Mouse (Mus musculus) heart, embryonic 16.5 days (tissue): ENCODE data around the gene Slc25a34. TPM values are rescaled to one million over a fixed set of nuclear protein-coding genes. Genes with fewer than 3 reads are reported as not detected.

ENCODE experiments used
- ATAC-seq: fragments of 200-750 bp; cut with Nextera tagmentation; replicated peaks from 2 replicates; pipeline ENCODE4 v1.8.0; 2017; ENCODE audit warnings: moderate number of reproducible peaks; ENCODE audit not compliant: insufficient read depth, low FRiP score; ENCODE audit errors: extremely low read depth
- H3K27ac ChIP-seq: fragments of 300-500 bp; sonication (generic); 2 replicates; pipeline ENCODE4 v1.5.1; 2014; ENCODE audit warnings: mild to moderate bottlenecking, low read length, control low read depth, moderate library complexity
- H3K27me3 ChIP-seq: fragments of 300-500 bp; sonication (generic); 2 replicates; pipeline ENCODE4 v1.6.1; 2014; ENCODE audit warnings: low read length, mixed read lengths; ENCODE audit not compliant: control insufficient read depth, insufficient read depth
- H3K36me3 ChIP-seq: fragments of 300-500 bp; sonication (generic); 2 replicates; pipeline ENCODE4 v1.6.1; 2014; ENCODE audit not compliant: control insufficient read depth, insufficient read depth
- H3K4me1 ChIP-seq: fragments of 300-500 bp; sonication (generic); 2 replicates; pipeline ENCODE4 v1.6.1; 2014; ENCODE audit warnings: low read length, mixed read lengths; ENCODE audit not compliant: control insufficient read depth, insufficient read depth
- H3K4me2 ChIP-seq: fragments of 300-500 bp; sonication (generic); 2 replicates; pipeline ENCODE4 v1.6.1; 2014; ENCODE audit warnings: low read depth, mild to moderate bottlenecking, control low read depth, low read length
- H3K4me3 ChIP-seq: fragments of 300-500 bp; sonication (generic); 2 replicates; pipeline ENCODE4 v1.5.1; 2014; ENCODE audit warnings: mild to moderate bottlenecking, control low read depth, low read length
- H3K9ac ChIP-seq: fragments of 300-500 bp; sonication (generic); 2 replicates; pipeline ENCODE4 v1.6.1; 2014; ENCODE audit warnings: low read length, control low read depth
- H3K9me3 ChIP-seq: fragments of 300-500 bp; sonication (generic); replicated peaks from 2 replicates; pipeline ENCODE4 v1.6.1; 2016; ENCODE audit warnings: low read length; ENCODE audit not compliant: control insufficient read depth
- WGBS: fragments of 180-500 bp; shearing (Covaris S2); extraction: QIAGEN DNeasy Blood & Tissue Kit; methylation state at CpG from one replicate; pipeline ENCODE4 v1.1.7; 2014; 5-methylcytosine and 5-hydroxymethylcytosine counted together
- polyA plus RNA-seq: library from polyadenylated mRNA; unstranded; fragments of >200 nt; fragmentation: Nextera tagmentation; extraction: Ambion mirVana; gene quantifications from 2 replicates; pipeline ENCODE4 v1.2.1, GENCODE M21; 2015

Slc25a34 gene
- polyA plus RNA-seq, 1 experiment from 2014 or later: 1.3 TPM

GRCm38 (mm10) chr4:141635991-141636390 lies 12.4 kb upstream of the Slc25a34 start:
- no peak overlapping the region for H3K4me2 ChIP-seq
- 86% methylated on average over 9 of the region's 9 CpGs for WGBS
- no peaks in the 10 kb centered on the region for H3K4me1 ChIP-seq
- no peak overlapping the region for H3K4me3 ChIP-seq
- peaks cover 56% of the 10 kb centered on the region for H3K36me3 ChIP-seq
- no peaks in the 10 kb centered on the region for H3K27me3 ChIP-seq
- 0 out of 2 replicates have a peak, but pooled peaks cover 2% of the 10 kb centered on the region for H3K9me3 ChIP-seq
- no peak overlapping the region for H3K27ac ChIP-seq
- no peak for ATAC-seq
- no peak overlapping the region for H3K9ac ChIP-seq

- ATAC-seq: no peak
- 81% methylated on average over 21 of the region's 21 CpGs for WGBS
- no peak overlapping the region for H3K27ac ChIP-seq
- H3K4me3 ChIP-seq: no peak overlapping the region
- no peaks in the 10 kb centered on the region for H3K27me3 ChIP-seq
- no peak overlapping the region for H3K9ac ChIP-seq
- H3K4me1 ChIP-seq: peaks cover 5% of the 10 kb centered on the region; the same call in 1 of the 2 replicates
- H3K4me2 ChIP-seq: no peak overlapping the region
- H3K36me3 ChIP-seq: peaks cover 69% of the 10 kb centered on the region
- H3K9me3 ChIP-seq: 0 out of 2 replicates have a peak, but pooled peaks cover 2% of the 10 kb centered on the region
Measured at GRCm38 (mm10) chr4:141632111-141632873, 8.7 kb upstream of the Slc25a34 start.

GRCm38 (mm10) chr4:141631250-141631649 lies 7.6 kb upstream of the Slc25a34 start:
- Histone ChIP-seq H3K27me3 (no peaks in the 10 kb centered on the region), H3K36me3 (peaks cover 68% of the 10 kb centered on the region), H3K27ac (no peak overlapping the region), H3K9me3 (0 out of 2 replicates have a peak, but pooled peaks cover 2% of the 10 kb centered on the region), H3K4me3 (no peak overlapping the region), H3K4me1 (peaks cover 5% of the 10 kb centered on the region; the same call in 1 of the 2 replicates), H3K4me2 (no peak overlapping the region), H3K9ac (no peak overlapping the region)
- no peak for ATAC-seq
- 94% methylated on average over 20 of the region's 20 CpGs for WGBS

- H3K9ac ChIP-seq: no peak overlapping the region
- no peak overlapping the region for H3K4me3 ChIP-seq
- peaks cover 9% of the 10 kb centered on the region; the same call in 1 of the 2 replicates for H3K4me1 ChIP-seq
- no peak overlapping the region for H3K27ac ChIP-seq
- H3K9me3 ChIP-seq: 0 out of 2 replicates have a peak, but pooled peaks cover 2% of the 10 kb centered on the region
- H3K27me3 ChIP-seq: no peaks in the 10 kb centered on the region
- ATAC-seq: no peak
- no peak overlapping the region for H3K4me2 ChIP-seq
- peaks cover 69% of the 10 kb centered on the region for H3K36me3 ChIP-seq
- 93% methylated on average over 11 of the region's 11 CpGs for whole genome bisulfite sequencing
Measured at GRCm38 (mm10) chr4:141630021-141630420, 6.4 kb upstream of the Slc25a34 start.

GRCm38 (mm10) chr4:141628661-141629060 lies 5.0 kb upstream of the Slc25a34 start:
- Histone ChIP-seq H3K9ac (no peak overlapping the region), H3K27ac (no peak overlapping the region), H3K9me3 (0 out of 2 replicates have a peak, but pooled peaks cover 2% of the 10 kb centered on the region), H3K4me3 (no peak overlapping the region), H3K4me1 (peaks cover 16% of the 10 kb centered on the region), H3K4me2 (no peak overlapping the region), H3K36me3 (peaks cover 65% of the 10 kb centered on the region), H3K27me3 (no peaks in the 10 kb centered on the region)
- WGBS: 75% methylated on average over 14 of the region's 14 CpGs
- no peak for ATAC-seq

GRCm38 (mm10) chr4:141627502-141627901 lies 3.9 kb upstream of the Slc25a34 start:
- no peaks in the 10 kb centered on the region for H3K27me3 ChIP-seq
- H3K4me3 ChIP-seq: no peak overlapping the region
- no peak overlapping the region for H3K9ac ChIP-seq
- H3K27ac ChIP-seq: peak overlapping the region; percentile 18; the same call in 1 of the 2 replicates
- WGBS: 65% methylated on average over 5 of the region's 5 CpGs
- H3K36me3 ChIP-seq: peaks cover 65% of the 10 kb centered on the region
- ATAC-seq: no peak
- H3K9me3 ChIP-seq: 0 out of 2 replicates have a peak, but pooled peaks cover 2% of the 10 kb centered on the region
- H3K4me2 ChIP-seq: no peak overlapping the region
- peaks cover 20% of the 10 kb centered on the region for H3K4me1 ChIP-seq

GRCm38 (mm10) chr4:141625774-141626550 lies 2.3 kb upstream of the Slc25a34 start:
- Histone ChIP-seq H3K9ac (no peak overlapping the region), H3K4me1 (peaks cover 20% of the 10 kb centered on the region), H3K9me3 (no peaks in the 10 kb centered on the region), H3K27me3 (no peaks in the 10 kb centered on the region), H3K27ac (no peak overlapping the region), H3K4me2 (no peak overlapping the region), H3K36me3 (peaks cover 50% of the 10 kb centered on the region), H3K4me3 (no peak overlapping the region)
- ATAC-seq: no peak
- WGBS: 90% methylated on average over 16 of the region's 16 CpGs

GRCm38 (mm10) chr4:141624983-141625773 lies 1.6 kb upstream of the Slc25a34 start:
- H3K4me2 ChIP-seq: no peak overlapping the region
- 72% methylated on average over 19 of the region's 19 CpGs for WGBS
- peaks cover 20% of the 10 kb centered on the region for H3K4me1 ChIP-seq
- no peak overlapping the region for H3K9ac ChIP-seq
- H3K36me3 ChIP-seq: peaks cover 42% of the 10 kb centered on the region
- no peak for ATAC-seq
- H3K9me3 ChIP-seq: no peaks in the 10 kb centered on the region
- no peaks in the 10 kb centered on the region for H3K27me3 ChIP-seq
- H3K27ac ChIP-seq: no peak overlapping the region
- H3K4me3 ChIP-seq: no peak overlapping the region
